Mouse (Mus musculus) frontal cortex, adult 2 months (tissue): Measurements from ENCODE around the gene Cyp2d22. TPM values are rescaled to one million over a fixed set of nuclear protein-coding genes. Genes with fewer than 3 reads are reported as not detected.

ENCODE experiments used
- polyA plus RNA-seq: library from polyadenylated mRNA; depleted of rRNA; stranded (reverse); fragments of >200 nt; gene quantifications from 2 replicates; pipeline ENCODE4 v1.2.3, GENCODE M21; 2012; rRNA removed

Gene Cyp2d22
- polyA plus RNA-seq, 1 experiment: 46.2 TPM

Other genes with a start within 250 kb of the Cyp2d22 start
- 142 and 155 TPM in 2 replicates for gene Srebf2, start 233.1 kb downstream of the Cyp2d22 start, polyA plus RNA-seq
- 57.1 and 79.6 TPM in 2 replicates for gene Shisa8, start 167.4 kb downstream of the Cyp2d22 start, polyA plus RNA-seq
- 1.4 and 2.6 TPM in 2 replicates for gene Tnfrsf13c, start 155.9 kb downstream of the Cyp2d22 start, polyA plus RNA-seq
- 6.4 and 9.1 TPM in 2 replicates for gene Cenpm, start 135.5 kb downstream of the Cyp2d22 start, polyA plus RNA-seq
- gene 1500009C09Rik, start 127.9 kb downstream of the Cyp2d22 start, polyA plus RNA-seq: 176 and 182 TPM in 2 replicates
- 344 and 374 TPM in 2 replicates for gene Sept3, start 105.4 kb downstream of the Cyp2d22 start, polyA plus RNA-seq
- not detected in 2 replicates for gene Wbp2nl, start 81.3 kb downstream of the Cyp2d22 start, polyA plus RNA-seq
- gene Naga, start 41.3 kb downstream of the Cyp2d22 start, polyA plus RNA-seq: 53.4 and 58.3 TPM in 2 replicates
- gene Pheta2, start 41.3 kb downstream of the Cyp2d22 start, polyA plus RNA-seq: 0.48 and 0.70 TPM in 2 replicates
- gene Smdt1, start 41.3 kb downstream of the Cyp2d22 start, polyA plus RNA-seq: 288 and 325 TPM in 2 replicates
- gene Ndufa6, start 25.9 kb downstream of the Cyp2d22 start, polyA plus RNA-seq: 498 and 573 TPM in 2 replicates
- gene Cyp2d11, start 13.8 kb upstream of the Cyp2d22 start, polyA plus RNA-seq: not detected in 2 replicates
- gene Cyp2d10, start 26.9 kb upstream of the Cyp2d22 start, polyA plus RNA-seq: not detected in 2 replicates
- gene Cyp2d9, start 53.2 kb upstream of the Cyp2d22 start, polyA plus RNA-seq: not detected in 2 replicates
- gene Cyp2d12, start 174.8 kb upstream of the Cyp2d22 start, polyA plus RNA-seq: not detected in 2 replicates
- not detected in 2 replicates for gene Cyp2d34, start 240.7 kb upstream of the Cyp2d22 start, polyA plus RNA-seq